Mouse (Mus musculus) megakaryocyte-erythroid progenitor cell, adult 5-6 weeks (primary cell): ENCODE results near the gene Gm42878. TPM values are rescaled to one million over a fixed set of nuclear protein-coding genes. Genes with fewer than 3 reads are reported as not detected.

Experiments
- ATAC-seq: replicated peaks from 2 replicates; pipeline ENCODE4 v1.8.0; 2016; ENCODE audit warnings: mild to moderate bottlenecking, inconsistent platforms; ENCODE audit not compliant: severe bottlenecking, poor library complexity, low FRiP score, low TSS enrichment
- total RNA-seq, 2 experiments: library from RNA; stranded (forward) in 1 of 2; stranded (reverse) in 1 of 2; fragments of 200-1000, 215-1000 nt in 1 of 2; fragments of >200 nt in 1 of 2; fragmentation: Nextera tagmentation in 1 of 2; gene quantifications; 2 replicates each; pipeline ENCODE4 v1.2.3; 2014 to 2017

The Gm42878 gene
- total RNA-seq, 2 experiments from 2014 or later, result not detected

DNA sequence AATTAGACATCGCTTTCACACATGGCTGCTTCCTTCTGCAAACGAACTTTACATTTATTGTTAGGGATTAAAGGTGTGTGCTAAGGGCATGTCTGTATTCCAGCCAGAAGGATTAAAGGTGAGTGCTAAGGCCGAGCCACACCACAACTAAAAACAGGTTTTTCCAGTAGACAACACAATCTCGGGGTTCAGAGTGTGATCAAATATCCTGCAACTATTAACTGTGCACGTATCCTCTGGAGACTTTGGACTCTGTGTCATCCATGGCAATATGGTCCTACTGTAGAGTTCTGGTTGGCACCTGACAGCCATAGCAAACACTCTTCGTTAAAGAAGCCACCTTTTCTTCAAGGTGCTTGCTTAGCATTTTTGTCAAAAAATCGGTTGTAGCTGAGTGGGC lies 35.3 kb downstream of the Gm42878 start:
- ATAC-seq, result no peak

DNA sequence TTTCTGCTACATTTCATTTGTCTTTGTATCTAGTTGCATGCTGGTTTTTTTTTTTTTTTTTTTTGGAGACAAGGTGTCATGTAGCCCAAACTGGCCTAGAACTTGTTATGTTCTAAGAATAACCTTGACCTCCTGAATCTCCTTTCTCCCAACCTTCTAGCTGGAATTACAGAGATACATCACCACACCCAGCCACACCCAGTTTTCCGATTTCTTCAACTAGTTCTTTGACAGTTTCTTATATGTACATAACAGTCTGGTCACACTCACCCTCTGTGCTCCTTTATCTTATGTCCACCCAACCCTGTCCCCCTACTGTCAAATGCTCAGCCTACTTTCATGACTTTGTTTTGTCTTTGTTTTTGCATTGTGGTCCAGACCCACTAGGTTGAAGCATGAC lies 38.4 kb downstream of the Gm42878 start:
- ATAC-seq, result no peak

DNA sequence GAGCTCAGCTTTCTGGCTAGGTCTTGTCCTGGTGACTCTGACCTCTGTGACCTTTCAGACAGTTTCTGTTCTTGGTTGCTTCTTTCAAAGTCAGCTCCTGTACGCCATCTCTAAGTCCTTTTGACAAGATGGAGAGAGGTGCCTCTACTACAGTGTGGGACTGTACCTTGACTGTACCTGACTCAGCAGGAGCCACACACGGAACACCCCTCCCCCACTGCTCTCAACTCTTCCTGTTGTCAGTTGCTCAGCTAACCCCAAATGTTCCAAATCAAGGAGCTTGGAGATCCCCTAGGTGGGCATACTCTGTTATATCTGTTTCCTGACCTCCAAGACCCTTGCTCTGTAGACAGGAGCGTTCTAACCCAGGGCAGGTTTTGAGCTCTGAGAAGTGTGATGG lies 42.1 kb downstream of the Gm42878 start, which contains the start of gene Adam1b:
TSS of gene Adam1b (minus strand) at position 205 of the 400 bp plus-strand sequence.
- no peak for ATAC-seq

DNA sequence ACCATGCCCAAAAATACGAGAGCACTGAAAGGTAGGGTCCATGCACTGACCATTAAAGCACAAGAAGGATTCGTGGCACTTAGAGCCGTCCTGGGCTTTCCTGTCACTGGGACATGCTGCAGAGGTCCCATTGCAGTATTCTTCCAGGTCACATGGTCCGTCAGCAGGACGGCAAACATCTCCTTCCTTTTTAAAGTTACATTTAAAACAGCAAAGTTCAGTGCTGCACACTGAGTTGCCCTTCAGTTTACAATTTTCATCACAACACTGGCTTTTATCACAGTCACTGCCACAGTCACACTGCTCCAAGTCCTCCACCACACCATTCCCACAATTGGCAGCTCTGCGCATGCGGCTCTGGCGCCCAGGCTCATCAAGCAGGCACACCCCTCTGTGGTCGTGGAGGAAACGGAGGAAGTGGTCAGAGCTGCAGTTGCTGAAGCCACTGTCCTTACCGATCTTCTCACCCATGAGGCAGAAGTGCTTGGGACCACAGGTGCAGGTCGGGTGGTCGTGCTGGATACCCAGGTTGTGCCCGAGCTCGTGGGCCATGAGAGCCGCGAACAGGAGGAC lies 43.8 kb downstream of the Gm42878 start:
- ATAC-seq, result peak; percentile 72

DNA sequence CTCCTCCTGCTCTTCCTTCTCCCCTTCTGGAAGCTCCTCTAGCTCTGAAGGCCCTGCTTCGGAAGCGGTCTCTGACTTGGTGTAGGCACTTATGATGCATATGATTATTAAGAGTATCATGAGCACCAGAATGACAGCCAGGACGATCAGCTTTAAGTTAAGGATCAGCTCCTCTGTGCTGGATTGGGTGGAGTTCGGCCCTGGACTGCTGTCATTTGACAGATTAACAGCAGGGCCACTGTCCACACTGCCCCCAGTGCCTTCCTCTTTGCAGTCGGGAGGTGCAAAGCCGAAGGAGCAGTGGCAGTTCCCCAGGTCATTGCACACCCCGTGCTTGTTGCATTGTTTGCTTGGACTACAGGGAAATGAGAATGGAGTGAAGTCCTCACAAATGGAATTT lies 44.6 kb downstream of the Gm42878 start:
- peak; percentile 64 for ATAC-seq

DNA sequence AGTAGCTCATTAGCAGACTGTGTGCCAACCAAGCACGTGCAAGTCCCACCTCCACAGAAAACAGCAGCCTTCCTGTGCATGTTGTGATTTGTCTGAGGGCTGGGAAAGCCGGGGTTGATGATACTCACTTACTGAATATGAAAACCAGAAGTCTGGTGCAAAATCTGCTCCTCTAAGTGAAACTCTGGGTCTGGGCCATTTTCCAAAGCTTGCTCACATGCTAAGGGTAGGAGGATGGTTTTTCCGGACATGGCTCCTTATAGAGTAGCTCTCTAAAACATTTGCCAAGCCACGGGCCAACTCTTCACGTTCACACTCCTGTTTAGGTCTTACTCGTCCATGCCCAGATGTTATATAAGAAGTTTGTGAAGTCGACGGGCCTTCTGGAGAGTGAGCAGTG lies 52.0 kb downstream of the Gm42878 start:
- no peak for ATAC-seq

DNA sequence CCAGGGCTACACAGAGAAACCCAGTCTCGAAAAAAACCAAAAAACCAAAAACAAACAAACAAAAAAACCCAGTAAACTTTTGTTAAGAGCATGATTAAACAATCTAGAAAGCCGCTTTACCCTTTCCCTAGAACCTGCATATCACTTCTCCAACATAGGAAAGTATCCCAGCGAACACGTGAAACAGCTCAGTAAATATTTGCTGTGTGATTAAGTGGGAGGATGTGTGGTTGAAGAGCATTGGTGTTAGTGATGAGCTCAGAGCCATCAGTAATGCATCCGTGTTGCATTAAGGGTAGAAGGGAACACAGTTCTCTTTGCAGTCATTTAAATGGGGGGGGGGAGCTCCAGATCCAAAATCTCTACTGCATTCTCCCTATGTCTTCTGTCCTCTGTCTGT lies 60.5 kb downstream of the Gm42878 start:
- ATAC-seq, result no peak

DNA sequence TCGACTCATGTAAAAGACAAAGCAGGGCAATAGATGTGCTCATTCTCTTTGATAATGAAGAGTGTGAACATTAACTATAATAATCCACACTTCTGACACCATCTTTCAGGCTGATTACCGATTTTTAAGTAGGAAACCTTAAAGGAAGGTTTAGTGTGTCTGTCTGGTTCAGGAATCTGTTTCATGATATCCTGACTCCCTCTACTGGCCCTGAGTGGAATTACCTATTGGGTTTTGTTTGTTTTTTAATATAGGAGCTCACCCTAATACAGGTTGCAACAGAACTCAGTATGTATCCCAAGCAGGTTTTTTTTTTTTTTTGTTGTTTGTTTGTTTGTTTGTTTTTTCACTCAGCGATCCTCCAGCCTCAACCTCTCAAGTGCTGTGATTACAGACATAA lies 67.6 kb downstream of the Gm42878 start:
- peak; percentile 38; the same call in 1 of the 2 replicates for ATAC-seq

DNA sequence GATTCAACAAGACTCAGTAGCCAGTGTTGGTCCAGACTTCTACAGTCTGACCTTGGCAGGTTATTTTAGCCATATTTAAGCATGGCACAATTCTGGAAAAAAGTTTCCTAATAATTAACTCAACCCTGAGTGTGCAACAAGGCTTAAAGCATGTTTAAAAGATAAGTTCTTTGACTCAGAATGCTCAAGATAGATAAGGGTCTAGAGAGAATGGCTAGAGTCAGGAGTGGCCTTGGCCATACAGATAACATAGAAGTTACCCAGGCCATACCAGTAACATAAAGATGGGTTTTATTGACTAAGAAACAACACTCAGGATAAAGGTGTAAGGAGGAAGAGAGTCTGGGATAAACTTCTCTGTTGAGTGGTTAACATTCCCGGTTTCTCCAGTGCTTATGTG lies 69.2 kb downstream of the Gm42878 start:
- peak; percentile 85 for ATAC-seq

DNA sequence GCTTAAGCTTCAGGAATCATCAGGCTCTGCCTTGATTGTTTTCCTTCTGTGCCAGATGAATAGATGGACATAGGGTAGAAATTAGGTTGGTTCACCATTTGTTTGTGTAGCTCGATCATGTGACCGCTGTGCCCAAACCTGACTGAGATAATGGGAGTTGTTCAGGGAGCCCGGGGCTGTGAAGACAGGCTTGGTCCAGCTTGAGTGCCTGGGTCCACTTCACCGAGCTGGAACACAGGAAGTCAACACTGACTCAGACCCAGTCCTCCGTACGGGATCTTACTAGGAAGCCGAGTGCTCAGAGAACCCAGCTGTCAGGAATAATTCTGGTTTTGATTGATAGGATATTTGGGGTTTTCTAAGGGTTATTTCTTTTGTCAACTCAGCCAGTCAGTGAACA lies 70.7 kb downstream of the Gm42878 start:
- ATAC-seq, result no peak

DNA sequence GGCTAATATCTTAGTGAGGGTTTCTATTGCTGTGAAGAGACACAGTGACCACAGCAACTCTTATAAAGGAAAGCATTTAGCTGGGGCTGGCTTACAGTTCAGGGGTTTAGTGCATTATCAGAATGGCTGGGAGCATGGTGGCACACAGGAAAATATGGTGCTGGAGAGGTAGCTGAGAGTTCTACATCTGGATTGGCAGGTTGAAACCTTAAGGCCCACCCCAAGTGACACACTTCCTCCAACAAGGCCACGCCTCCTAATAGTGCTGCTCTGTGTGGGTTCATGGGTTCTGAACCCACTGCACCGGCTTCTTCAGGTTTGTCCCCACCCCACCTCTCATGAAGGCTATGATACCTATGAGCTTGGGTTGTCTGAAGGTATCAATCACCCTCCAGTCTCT lies 72.9 kb downstream of the Gm42878 start:
- no peak for ATAC-seq

DNA sequence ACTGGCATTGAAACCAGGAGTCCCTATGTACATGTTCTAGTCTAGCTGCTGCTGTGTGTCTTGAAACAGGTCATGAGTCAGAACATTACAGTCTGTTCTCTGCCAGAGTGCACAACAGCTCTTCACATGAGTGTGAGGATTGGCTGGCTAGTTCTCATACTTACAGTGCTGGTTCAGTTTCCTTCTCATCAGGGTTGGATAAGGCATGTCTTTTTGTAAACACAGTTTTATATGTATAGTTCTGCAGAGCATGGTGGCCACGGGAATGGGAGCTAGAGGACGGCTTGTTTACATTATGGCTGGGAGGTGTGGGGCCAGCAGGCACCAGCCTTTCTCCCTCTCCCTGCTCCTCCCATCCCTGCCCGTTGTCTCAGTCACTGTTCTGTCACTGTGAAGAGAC lies 75.7 kb downstream of the Gm42878 start:
- no peak for ATAC-seq

Other genes starting within 250 kb of the Gm42878 start
- 41.4 and 52.5 TPM in 2 replicates for gene Trafd1, start 159.8 kb downstream of the Gm42878 start, total RNA-seq (2014; fragmentation: Nextera tagmentation)
- gene Trafd1, start 159.8 kb downstream of the Gm42878 start, total RNA-seq (2017), result 15.5 and 39.2 TPM in 2 replicates
- gene Naa25, start 147.5 kb downstream of the Gm42878 start, total RNA-seq (2014; fragmentation: Nextera tagmentation), result 45.2 and 47.0 TPM in 2 replicates
- gene Naa25, start 147.5 kb downstream of the Gm42878 start, total RNA-seq (2017), result 78.7 and 127 TPM in 2 replicates
- not detected in 2 replicates for gene Tmem116, start 93.6 kb downstream of the Gm42878 start, total RNA-seq (2014; fragmentation: Nextera tagmentation)
- gene Tmem116, start 93.6 kb downstream of the Gm42878 start, total RNA-seq (2017), result 2.3 TPM in 1 of 2 replicates, not detected in the other
- 191 and 257 TPM in 2 replicates for gene Erp29, start 93.0 kb downstream of the Gm42878 start, total RNA-seq (2014; fragmentation: Nextera tagmentation)
- gene Erp29, start 93.0 kb downstream of the Gm42878 start, total RNA-seq (2017), result 422 and 491 TPM in 2 replicates
- 0.39 TPM in 1 of 2 replicates, not detected in the other for gene Adam1b, start 42.0 kb downstream of the Gm42878 start, total RNA-seq (2014; fragmentation: Nextera tagmentation)
- not detected in 2 replicates for gene Adam1b, start 42.0 kb downstream of the Gm42878 start, total RNA-seq (2017)
- gene Adam1a, start within 50 bp of the Gm42878 start, total RNA-seq (2014; fragmentation: Nextera tagmentation), result 1.4 and 3.0 TPM in 2 replicates
- gene Adam1a, start within 50 bp of the Gm42878 start, total RNA-seq (2017), result 2.9 and 5.0 TPM in 2 replicates
- 135 and 143 TPM in 2 replicates for gene Mapkapk5, start 423 bp upstream of the Gm42878 start, total RNA-seq (2014; fragmentation: Nextera tagmentation)
- 120 and 186 TPM in 2 replicates for gene Mapkapk5, start 423 bp upstream of the Gm42878 start, total RNA-seq (2017)
- gene Aldh2, start 48.3 kb upstream of the Gm42878 start, total RNA-seq (2014; fragmentation: Nextera tagmentation), result 98.2 and 116 TPM in 2 replicates
- 189 and 268 TPM in 2 replicates for gene Aldh2, start 48.3 kb upstream of the Gm42878 start, total RNA-seq (2017)
- gene Acad12, start 73.5 kb upstream of the Gm42878 start, total RNA-seq (2014; fragmentation: Nextera tagmentation), result 1.8 and 2.4 TPM in 2 replicates
- 0.38 and 2.6 TPM in 2 replicates for gene Acad12, start 73.5 kb upstream of the Gm42878 start, total RNA-seq (2017)
- gene Acad10, start 115.0 kb upstream of the Gm42878 start, total RNA-seq (2014; fragmentation: Nextera tagmentation), result 6.2 and 14.2 TPM in 2 replicates
- gene Acad10, start 115.0 kb upstream of the Gm42878 start, total RNA-seq (2017), result 1.4 and 6.3 TPM in 2 replicates
- gene Brap, start 115.1 kb upstream of the Gm42878 start, total RNA-seq (2014; fragmentation: Nextera tagmentation), result 26.8 and 41.9 TPM in 2 replicates
- gene Brap, start 115.1 kb upstream of the Gm42878 start, total RNA-seq (2017), result 57.6 and 62.5 TPM in 2 replicates
- 117 and 144 TPM in 2 replicates for gene Atxn2, start 165.9 kb upstream of the Gm42878 start, total RNA-seq (2014; fragmentation: Nextera tagmentation)
- gene Atxn2, start 165.9 kb upstream of the Gm42878 start, total RNA-seq (2017), result 39.4 and 41.0 TPM in 2 replicates